Mouse (Mus musculus): ENCODE measurements around the gene Mypop. TPM values are rescaled to one million over a fixed set of nuclear protein-coding genes. Genes with fewer than 3 reads are reported as not detected.

Gene Mypop
- total RNA-seq, 1 experiment from 2014 or later, result 13.0 TPM

DNA sequence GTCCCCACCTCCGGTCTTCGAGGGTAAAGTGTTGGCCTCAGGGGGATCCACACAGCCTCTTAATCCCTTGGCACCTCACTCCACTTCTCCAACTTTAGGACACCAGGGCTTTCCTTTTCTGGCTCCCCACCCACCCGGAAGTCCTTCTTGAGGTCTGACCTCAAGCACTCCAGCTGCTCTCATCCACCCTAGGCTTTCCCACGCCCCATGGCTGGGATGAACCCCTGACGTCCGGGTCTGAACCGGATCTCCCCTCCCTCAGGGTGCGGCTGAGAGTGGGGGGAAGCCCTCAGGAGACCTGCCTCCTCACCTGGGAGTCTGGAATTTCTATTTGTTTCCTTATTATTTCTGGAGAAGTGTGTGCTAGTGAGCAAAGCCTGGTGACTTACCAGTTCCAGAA, 30.0 kb downstream of the Mypop start:
- DNase-seq, result no peak

DNA sequence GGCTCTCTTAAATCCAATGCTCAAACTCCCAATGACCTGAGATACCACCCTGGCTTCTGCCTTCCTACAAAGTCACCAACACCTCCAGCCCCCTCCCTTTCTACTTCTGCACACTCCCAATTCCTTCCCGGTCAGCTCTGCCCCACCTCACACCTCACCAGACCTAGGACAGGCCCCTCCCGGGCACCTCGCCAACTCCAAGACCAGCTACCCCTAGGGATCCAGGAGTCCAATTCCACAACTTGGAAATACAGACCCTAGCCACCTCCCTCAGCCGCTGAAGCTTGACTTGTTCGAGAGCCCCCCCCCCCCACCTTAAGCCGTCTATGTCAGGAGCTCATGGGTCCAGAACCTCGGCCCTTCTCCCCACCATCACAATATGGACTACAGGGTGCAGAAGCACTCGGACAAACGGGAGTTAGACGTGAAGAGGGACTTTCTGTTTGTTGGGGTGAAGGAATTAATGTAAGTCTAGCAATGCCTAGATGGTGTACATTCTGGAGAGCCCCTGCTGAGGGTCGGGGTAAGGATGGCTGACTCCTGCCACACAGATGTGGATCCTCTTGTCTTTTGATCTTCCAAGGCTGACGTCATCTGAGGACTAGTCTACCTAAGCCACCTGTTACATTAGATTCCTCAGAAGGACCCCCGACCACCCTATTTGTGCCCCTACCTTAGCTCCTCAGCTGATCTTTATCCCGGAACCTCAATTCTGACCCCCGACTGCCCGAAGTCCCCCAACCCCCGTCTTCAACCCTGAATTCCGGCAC, 31.3 kb downstream of the Mypop start:
- no peak for DNase-seq

DNA sequence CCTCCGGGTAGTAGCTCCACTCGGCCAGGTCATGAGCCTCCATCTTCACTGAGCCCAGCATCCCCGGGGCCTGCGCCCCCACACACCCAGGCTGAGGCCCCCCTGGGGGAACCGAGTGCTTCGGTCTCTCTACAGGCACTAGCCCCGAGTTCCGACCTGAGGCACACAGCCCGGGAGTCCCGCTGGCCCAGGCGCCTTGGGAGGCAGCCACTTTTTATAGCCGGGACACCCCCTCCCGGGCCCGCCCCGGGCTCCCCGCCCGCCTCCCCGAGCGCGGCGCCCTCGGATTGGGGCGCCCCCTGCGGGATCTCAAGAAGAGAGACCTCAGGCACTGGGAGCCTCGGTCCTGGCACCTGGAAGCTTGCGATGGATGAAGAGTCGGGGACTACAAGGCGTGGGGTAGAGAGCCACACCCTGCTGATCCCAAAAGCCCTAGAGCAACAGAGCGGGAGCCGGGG, 32.3 kb downstream of the Mypop start, which contains the start of gene Foxa3:
Gene Foxa3 (minus strand): TSS at position 182 of the 458 bp plus-strand sequence.
- DNase-seq, result peak; percentile 47

DNA sequence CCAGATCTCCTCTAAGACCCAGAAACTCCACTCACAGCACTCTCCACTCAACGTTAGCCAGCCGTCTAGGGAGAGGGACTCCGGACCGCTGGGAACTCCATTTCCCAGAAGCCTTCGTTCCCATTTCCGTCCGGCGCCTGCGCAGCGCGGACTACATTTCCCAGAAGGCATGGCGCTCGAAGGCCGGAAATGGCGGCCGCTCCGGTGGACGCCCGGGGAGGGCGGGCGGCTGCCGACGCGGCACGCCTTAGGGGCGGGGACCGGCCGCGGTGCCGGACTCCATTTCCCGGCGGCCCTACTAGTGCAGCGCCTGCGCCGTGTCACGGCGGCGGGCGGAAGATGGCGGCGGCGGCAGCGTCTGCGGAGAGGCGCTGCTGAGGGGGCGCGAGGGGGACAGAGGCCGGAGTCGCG, 33.1 kb downstream of the Mypop start, which contains the start of gene Sympk:
Gene Sympk (plus strand): TSS at position 282 of the 411 bp plus-strand sequence.
- peak; percentile 95 for DNase-seq

DNA sequence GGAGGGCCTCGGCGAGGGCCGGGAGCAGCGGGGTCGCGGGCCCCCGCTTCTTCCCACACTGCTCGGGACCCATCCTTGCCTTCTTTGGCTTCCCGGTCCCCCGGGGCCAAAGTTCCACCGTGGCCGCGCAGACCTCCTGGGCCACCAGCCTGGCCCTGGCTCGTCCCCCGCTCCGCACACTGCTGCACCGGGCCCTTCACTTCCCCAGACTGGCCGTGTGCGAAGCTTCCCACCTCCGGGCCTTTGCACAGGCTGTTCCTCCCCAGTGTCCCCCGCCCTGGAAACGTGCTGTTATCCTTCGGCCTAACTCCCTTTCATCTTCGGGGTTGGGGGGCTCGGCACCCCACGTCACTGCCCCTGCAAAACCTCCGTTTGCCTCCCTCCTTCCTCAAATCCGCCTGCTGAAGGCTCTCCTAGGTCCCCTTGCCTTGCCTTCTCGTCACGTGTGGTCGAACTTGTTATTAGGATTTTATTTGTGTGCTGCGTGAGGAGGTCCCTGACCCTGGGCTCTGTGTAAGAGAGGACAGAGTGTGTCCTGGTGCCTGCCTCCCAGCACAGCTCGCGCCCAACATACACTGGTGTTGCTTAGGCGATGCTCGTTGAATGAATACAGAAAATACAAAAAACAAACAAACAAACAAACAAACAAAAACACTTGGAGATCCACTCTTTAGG, 33.7 kb downstream of the Mypop start:
- no peak for DNase-seq

DNA sequence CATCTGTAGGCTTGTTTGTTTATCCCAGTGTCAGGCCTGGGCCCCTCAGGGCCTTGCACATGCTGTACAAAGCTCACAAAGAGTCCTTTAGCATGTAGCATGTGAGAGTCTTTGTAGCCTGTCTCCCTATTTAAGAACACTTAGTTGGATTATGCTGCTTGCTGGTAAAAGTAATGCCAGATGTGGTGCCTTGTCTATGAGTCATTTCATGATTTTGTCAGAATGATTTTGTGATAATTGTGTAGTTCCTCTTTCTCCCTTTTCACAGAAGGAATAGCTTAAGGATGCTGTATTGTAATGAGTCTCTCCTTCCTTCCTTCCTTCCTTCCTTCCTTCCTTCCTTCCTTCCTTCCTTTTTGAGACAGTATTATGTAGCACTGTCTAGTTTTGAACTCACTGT, 37.0 kb downstream of the Mypop start:
- no peak for DNase-seq

DNA sequence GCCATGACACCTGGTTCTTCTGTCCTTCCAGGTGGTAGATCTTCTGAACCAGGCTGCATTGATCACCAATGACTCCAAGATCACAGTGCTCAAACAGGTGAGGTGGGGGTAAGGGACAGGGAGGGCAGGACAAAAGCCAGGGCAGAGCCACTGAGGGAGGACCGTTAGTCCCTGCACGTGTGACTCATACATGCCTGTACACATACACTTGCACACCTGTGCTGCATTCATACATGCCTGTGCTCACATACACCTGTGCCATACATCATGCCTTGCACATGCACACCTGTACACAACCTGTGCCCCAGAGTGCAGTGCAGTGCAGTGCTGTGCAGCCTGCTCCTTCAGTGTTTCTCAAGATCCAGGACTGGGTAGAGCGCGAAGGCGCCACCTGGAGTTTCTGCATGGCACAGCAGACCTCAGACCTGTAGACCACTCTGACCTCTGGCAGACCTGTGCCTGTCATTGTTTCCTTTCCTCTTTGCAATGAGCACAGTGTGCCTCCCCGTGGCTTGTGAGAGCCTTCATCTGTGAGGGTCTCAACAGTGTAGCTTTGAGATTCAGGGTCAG, 38.1 kb downstream of the Mypop start:
- peak; percentile 53 for DNase-seq

DNA sequence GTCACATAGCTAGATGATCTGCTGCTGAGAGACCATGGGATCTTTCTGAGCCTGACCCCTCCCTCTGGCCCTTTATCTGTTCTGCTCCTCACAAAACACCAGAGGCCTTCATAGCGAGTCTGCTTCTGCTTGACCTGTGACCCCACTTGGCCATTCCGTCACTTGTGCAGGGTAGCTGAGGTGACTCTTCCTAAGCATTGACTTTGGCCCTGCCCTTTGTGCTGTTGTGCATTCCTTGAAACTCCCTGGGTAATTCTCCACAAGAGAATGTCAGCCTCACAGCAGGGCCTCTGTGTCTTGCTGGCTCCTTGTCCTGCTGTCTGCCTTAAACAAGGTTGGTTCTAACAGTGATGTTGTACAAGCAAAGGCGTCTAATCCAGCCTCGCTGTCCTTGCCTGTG, 40.6 kb downstream of the Mypop start:
- no peak for DNase-seq

DNA sequence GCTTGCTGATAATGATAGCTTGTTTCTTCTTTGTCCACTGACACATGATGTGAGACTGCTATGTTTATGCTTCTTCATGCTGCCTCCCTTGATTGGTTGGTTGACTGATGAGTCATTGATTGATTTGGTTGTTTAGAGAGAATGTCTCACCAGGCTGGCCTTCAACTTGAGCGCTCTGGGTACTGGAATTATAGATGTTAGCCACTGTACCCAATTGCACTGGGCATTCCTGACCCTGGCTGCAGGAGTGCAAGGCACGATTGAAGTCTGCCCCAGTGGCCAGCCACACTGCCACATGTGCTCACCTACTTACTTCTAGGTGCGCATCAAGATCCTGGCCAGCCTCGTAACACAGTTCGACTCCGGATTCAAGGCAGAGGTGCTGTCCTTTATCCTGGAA, 53.6 kb downstream of the Mypop start:
- no peak for DNase-seq

DNA sequence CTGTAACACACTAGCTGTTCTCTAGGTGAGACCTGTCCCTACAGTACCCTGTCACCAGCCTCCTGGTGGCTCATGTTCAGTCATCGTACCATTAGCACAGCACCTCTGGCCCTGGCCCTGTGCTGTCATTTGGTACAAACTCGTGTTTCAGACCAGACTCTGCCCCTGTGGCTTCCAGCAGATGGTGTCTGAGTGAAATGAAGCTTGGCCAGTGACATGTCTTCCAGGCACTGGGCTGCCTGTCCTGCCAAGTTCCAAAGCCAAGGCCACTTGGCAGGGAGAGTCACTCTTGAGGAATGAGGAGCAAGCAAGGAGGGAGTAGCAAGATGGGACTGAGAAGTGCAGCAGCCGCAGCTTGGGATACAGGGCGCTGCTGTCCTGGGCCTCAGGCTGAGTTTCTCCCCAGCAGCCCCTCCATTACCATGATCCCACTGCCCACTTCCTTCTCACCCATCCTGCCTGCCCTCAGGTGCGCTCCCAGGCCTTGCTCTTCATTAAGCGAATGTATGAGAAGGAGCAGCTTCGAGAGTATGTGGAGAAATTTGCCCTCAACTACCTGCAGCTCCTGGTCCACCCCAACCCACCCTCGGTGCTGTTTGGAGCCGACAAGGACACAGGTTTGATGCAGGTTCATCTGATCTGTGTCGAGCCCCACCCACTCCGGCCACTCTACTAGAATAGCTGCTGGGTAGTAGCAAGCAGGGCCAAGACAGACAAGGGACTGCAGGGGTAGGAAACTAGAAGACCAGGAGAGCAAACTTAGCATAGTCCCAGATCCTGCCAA, 55.4 kb downstream of the Mypop start:
- peak; percentile 73 for DNase-seq

DNA sequence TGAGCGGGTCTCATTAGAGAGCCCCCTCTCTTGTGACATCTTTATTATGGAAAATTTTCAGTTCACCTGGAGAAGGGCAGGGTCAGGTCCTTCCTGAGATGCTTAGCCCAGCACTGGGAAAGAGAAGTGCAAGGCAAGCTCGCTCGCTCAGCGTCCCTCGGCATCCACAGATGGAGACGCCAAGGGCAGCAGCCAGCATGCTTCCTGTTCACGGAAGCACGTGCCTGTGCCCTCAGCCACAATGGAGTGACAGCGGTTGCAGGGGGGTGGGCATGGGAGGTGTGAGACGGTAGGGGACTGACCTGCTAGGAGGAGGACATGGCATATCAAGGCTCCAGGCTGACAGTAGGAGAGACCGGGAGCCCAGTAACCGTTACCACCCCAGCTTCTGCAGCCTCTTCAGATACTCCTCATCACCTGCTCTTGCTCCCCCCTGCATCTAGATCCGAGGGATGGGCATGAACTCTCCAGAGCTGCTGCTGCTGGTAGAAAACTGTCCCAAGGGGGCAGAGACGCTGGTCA, 57.0 kb downstream of the Mypop start:
- no peak for DNase-seq

DNA sequence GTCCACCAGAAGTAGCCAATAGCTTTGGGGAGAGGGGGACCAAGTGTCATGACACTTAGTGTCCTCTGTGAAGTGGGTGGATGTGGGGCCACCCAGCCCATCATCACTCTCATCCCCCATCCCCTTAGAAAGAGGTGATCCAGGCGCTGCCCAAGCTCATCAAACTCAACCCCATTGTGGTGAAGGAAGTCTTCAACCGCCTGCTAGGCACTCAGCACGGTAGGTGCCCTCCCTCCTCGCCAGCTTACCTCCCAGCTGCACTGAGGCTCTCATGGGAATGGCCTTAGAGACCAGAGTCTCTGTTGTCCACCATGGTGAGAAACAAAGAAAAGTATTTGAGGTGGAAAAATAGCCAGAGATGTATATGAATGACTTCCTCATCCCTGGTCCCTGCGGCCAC, 58.2 kb downstream of the Mypop start:
- DNase-seq, result no peak

DNA sequence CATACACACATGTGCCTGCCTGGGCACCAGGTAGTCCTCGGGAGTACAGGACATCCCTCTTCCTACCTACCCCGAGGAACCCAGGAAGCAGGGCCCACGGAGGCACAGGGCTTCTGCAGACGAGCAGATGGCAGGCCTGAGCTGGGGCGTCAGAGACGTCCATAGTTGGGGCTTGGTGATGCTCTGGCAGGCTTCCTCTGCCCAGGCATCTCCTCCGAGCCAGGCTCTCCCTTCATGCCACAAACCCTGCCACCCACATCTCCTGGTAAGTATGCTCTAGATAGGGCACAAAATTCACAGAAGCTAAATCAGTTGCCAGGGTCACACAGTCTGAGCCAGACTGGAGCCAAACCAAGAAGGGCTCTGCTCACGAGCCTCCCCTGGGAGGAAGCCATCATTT, 59.1 kb downstream of the Mypop start:
- no peak for DNase-seq

DNA sequence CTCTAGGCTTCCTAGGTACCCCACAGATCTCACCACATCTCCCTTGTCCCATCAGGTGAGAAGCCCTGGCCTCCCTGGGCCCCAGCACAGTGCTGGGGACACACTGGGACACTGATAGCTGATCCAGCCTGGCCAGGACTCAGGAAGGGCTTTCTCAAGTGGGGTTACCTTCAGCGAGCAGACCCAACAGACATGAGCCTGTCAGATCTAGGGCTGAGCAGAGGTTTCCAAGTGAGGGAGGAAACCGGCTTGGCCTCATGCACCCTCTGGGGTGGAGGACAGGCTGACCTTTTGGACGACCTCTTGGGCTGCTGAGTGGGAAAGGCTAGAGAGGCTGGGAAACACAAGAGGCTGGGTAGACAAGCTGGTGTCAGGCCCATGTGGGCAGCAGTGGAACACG, 60.1 kb downstream of the Mypop start:
- DNase-seq, result no peak

Other genes with a start within 250 kb of the Mypop start
- gene Psg19, start 192.7 kb upstream of the Mypop start, total RNA-seq (2021), result not detected in 2 replicates
- gene Psg17, start 169.6 kb upstream of the Mypop start, total RNA-seq (2021), result not detected in 2 replicates
- 5.3 and 7.8 TPM in 2 replicates for gene Mill2, start 151.3 kb upstream of the Mypop start, total RNA-seq (2021)
- 1.9 and 2.0 TPM in 2 replicates for gene Pglyrp1, start 119.9 kb upstream of the Mypop start, total RNA-seq (2021)
- gene Ccdc61, start 80.8 kb upstream of the Mypop start, total RNA-seq (2021), result 16.5 and 20.8 TPM in 2 replicates
- gene Nova2, start 65.4 kb upstream of the Mypop start, total RNA-seq (2021), result 4.9 and 6.2 TPM in 2 replicates
- gene Nanos2, start 3.8 kb upstream of the Mypop start, total RNA-seq (2021), result not detected in 2 replicates
- 45.8 and 48.3 TPM in 2 replicates for gene Irf2bp1, start 12.8 kb downstream of the Mypop start, total RNA-seq (2021)
- 0.76 TPM in 1 of 2 replicates, not detected in the other for gene Foxa3, start 32.3 kb downstream of the Mypop start, total RNA-seq (2021)
- 120 and 126 TPM in 2 replicates for gene Sympk, start 33.1 kb downstream of the Mypop start, total RNA-seq (2021)
- not detected in 2 replicates for gene Rsph6a, start 63.4 kb downstream of the Mypop start, total RNA-seq (2021)
- gene Dmwd, start 85.0 kb downstream of the Mypop start, total RNA-seq (2021), result 53.1 and 64.1 TPM in 2 replicates
- gene Dmpk, start 92.6 kb downstream of the Mypop start, total RNA-seq (2021), result 106 and 114 TPM in 2 replicates
- 21.8 and 26.1 TPM in 2 replicates for gene Six5, start 103.3 kb downstream of the Mypop start, total RNA-seq (2021)
- 0.09 TPM in 1 of 2 replicates, not detected in the other for gene Gm4969, start 127.1 kb downstream of the Mypop start, total RNA-seq (2021)
- gene Fbxo46, start 128.6 kb downstream of the Mypop start, total RNA-seq (2021), result 11.7 and 15.1 TPM in 2 replicates
- gene Qpctl, start 158.0 kb downstream of the Mypop start, total RNA-seq (2021), result 15.4 and 20.3 TPM in 2 replicates
- 90.5 and 99.0 TPM in 2 replicates for gene Snrpd2, start 158.5 kb downstream of the Mypop start, total RNA-seq (2021)
- gene Gipr, start 174.9 kb downstream of the Mypop start, total RNA-seq (2021), result 0.27 and 0.43 TPM in 2 replicates
- 36.3 and 66.2 TPM in 2 replicates for gene Eml2, start 185.2 kb downstream of the Mypop start, total RNA-seq (2021)
- gene Gpr4, start 221.3 kb downstream of the Mypop start, total RNA-seq (2021), result 6.2 and 7.5 TPM in 2 replicates
- 26.9 and 30.6 TPM in 2 replicates for gene Opa3, start 237.1 kb downstream of the Mypop start, total RNA-seq (2021)